ENCODE assay signal across 18 mouse cellular contexts in genomic region chr1:64046802-64047156, GRCm38 (mm10).
DNase-seq lines count a peak whose midpoint lies in the region; ATAC-seq and TF ChIP-seq lines count a peak whose summit lies in the region.
"Had no signal": no experiment of that assay in that cellular context is flagged by ENCODE, and none has a peak within 500 bp of the region (broad histone marks: within the 10 kb centered on the region; RNA-seq: fewer than 3 reads in every experiment).

No protein-coding gene starts in this region.

- peak; percentile 42 for DNase-seq in lung, embryonic 14.5 days
- DNase-seq in lung, postnatal 25 days (ENCODE audit: low spot score), result no peak
- DNase-seq in lung, postnatal 10 days, result no peak
- DNase-seq: adrenal gland, adult 2 months; adrenal gland, adult 8-10 months; adrenal gland, postnatal 10 days; adrenal gland, postnatal 14 days; adrenal gland, postnatal 25 days; adrenal gland, postnatal 36 days; B cell, adult 2 months; cerebellum, adult 11 months; cerebellum, adult 11-12 months had no signal

- no peak for TF ChIP-seq CTCF in lung, embryonic 14.5 days (IDR thresholded peaks at IDR 0.05; ENCODE audit: low read depth)

- no peak overlapping the region for H3K9ac ChIP-seq in lung, embryonic 14.5 days
- no peak overlapping the region for H3K9ac ChIP-seq in lung, embryonic 16.5 days (ENCODE audit: low read length)

- no peak overlapping the region for H3K4me2 ChIP-seq in lung, embryonic 14.5 days
- H3K4me2 ChIP-seq in lung, embryonic 16.5 days (ENCODE audit: low read depth, low read length), result no peak overlapping the region

- H3K4me3 ChIP-seq in lung, embryonic 14.5 days (ENCODE audit: low read depth, low read length), result no peak overlapping the region
- no peak overlapping the region for H3K4me3 ChIP-seq in lung, embryonic 16.5 days (ENCODE audit: low read length)

- H3K27ac ChIP-seq in lung, embryonic 14.5 days (ENCODE audit: low read depth), result no peak overlapping the region
- 0 out of 2 replicates have a peak overlapping the region, but pooled peaks have one; percentile 1 for H3K27ac ChIP-seq in lung, embryonic 16.5 days (ENCODE audit: low read length)

- peak; percentile 53 for ATAC-seq in lung, embryonic 14.5 days (ENCODE audit: insufficient read depth)
- ATAC-seq in lung, embryonic 16.5 days (ENCODE audit: low read depth), result peak; percentile 63
- ATAC-seq: activated CD4-positive, CD25-positive, alpha-beta regulatory T cell, adult 4 months; CD4-positive, CD25-positive, alpha-beta regulatory T cell, adult 4 months; Patski had no signal

- peaks cover 9% of the 10 kb centered on the region for H3K4me1 ChIP-seq in lung, embryonic 14.5 days (ENCODE audit: insufficient read depth)
- peaks cover 13% of the 10 kb centered on the region for H3K4me1 ChIP-seq in lung, embryonic 16.5 days (replicated peaks; ENCODE audit: control insufficient read depth, insufficient read depth, low read length)

- no peaks in the 10 kb centered on the region for H3K27me3 ChIP-seq in lung, embryonic 14.5 days (ENCODE audit: insufficient read depth, low read length)
- no peaks in the 10 kb centered on the region for H3K27me3 ChIP-seq in lung, embryonic 16.5 days (ENCODE audit: control insufficient read depth, insufficient read depth, low read depth, low read length)
- H3K27me3 ChIP-seq: CH12.LX, Patski had no signal

- H3K36me3 ChIP-seq in lung, embryonic 14.5 days (ENCODE audit: insufficient read depth), result no peaks in the 10 kb centered on the region
- no peaks in the 10 kb centered on the region for H3K36me3 ChIP-seq in lung, embryonic 16.5 days (ENCODE audit: control insufficient read depth, insufficient read depth, low read length)
- H3K36me3 ChIP-seq: G1E had no signal

- no peaks in the 10 kb centered on the region for H3K9me3 ChIP-seq in lung, embryonic 14.5 days (ENCODE audit: low read depth, low read length)
- no peaks in the 10 kb centered on the region for H3K9me3 ChIP-seq in lung, embryonic 16.5 days (ENCODE audit: control insufficient read depth, low read length)
- H3K9me3 ChIP-seq: G1E had no signal
